Mouse (Mus musculus) colon, adult 2 months (tissue): ENCODE data around the gene Aph1c. TPM values are rescaled to one million over a fixed set of nuclear protein-coding genes. Genes with fewer than 3 reads are reported as not detected.

Source experiments
- polyA plus RNA-seq: library from polyadenylated mRNA; depleted of rRNA; stranded (reverse); fragments of >200 nt; gene quantifications from 2 replicates; pipeline ENCODE4 v1.2.3, GENCODE M21; 2012; rRNA removed

Aph1c gene
- 0.44 and 0.62 TPM in 2 replicates for polyA plus RNA-seq

GRCm38 (mm10) chr9:66834318-66835096 is at the start of gene Aph1c:
Aph1c (minus strand) TSS chr9:66834726.

GRCm38 (mm10) chr9:66796739-66797138 is 37.8 kb downstream of the Aph1c start, which contains the start of gene Gm10647:
Gm10647 (plus strand) TSS chr9:66797039.

GRCm38 (mm10) chr9:66795464-66796324 is 38.8 kb downstream of the Aph1c start, which contains the start of gene Aph1b:
Aph1b (minus strand) TSS chr9:66795490.

Other genes starting within 250 kb of the Aph1c start
- 22.7 and 23.8 TPM in 2 replicates for gene Usp3, start 241.6 kb downstream of the Aph1c start, polyA plus RNA-seq
- gene Car12, start 121.0 kb downstream of the Aph1c start, polyA plus RNA-seq: 20.7 and 49.6 TPM in 2 replicates
- 2.6 and 4.7 TPM in 2 replicates for gene Aph1b, start 39.2 kb downstream of the Aph1c start, polyA plus RNA-seq
- 0.07 and 0.10 TPM in 2 replicates for gene Gm10647, start 37.7 kb downstream of the Aph1c start, polyA plus RNA-seq
- gene Rab8b, start 85.0 kb upstream of the Aph1c start, polyA plus RNA-seq: 3.1 TPM in 2 replicates
- 34.7 and 35.2 TPM in 2 replicates for gene Rps27l, start 111.4 kb upstream of the Aph1c start, polyA plus RNA-seq
- 16.6 and 23.6 TPM in 2 replicates for gene Lactb, start 140.8 kb upstream of the Aph1c start, polyA plus RNA-seq
- gene Tpm1, start 214.7 kb upstream of the Aph1c start, polyA plus RNA-seq: 435 and 451 TPM in 2 replicates